Mouse (Mus musculus) cerebellum, adult 11 months (tissue): ENCODE results near the gene Mpp5.

ENCODE experiments used
- DNase-seq: peaks from one replicate; pipeline ENCODE4 v3.0.0; 2022

Mpp5 gene

DNA sequence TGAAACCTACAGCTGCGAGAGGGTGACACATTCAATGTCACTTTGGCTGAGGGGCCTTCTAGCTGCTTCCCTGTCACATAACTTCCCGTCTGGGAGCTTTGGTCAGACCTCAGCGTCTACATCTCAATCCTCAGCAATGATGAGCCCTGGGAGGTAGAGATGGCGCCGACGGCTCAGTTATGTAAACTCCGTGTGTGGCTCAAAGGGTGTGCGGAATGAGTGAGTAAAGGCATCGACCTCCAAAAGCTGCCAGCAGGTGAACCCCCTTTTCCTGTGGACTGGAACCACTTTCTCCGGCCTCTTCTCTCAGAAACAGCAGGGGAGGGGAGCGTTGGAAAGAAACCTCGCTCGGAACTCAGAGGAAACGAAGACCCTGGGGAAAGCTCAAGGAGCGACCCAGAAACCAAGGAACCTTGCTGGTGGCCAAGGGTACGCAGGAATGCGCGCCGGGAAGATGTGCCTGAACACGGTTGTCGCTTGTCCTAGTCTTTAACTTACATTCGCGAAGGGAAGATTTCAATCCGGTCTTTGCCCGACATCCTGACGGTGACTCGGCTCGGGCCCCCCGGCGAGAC lies 112.3 kb downstream of the Mpp5 start:
- DNase-seq: no peak

DNA sequence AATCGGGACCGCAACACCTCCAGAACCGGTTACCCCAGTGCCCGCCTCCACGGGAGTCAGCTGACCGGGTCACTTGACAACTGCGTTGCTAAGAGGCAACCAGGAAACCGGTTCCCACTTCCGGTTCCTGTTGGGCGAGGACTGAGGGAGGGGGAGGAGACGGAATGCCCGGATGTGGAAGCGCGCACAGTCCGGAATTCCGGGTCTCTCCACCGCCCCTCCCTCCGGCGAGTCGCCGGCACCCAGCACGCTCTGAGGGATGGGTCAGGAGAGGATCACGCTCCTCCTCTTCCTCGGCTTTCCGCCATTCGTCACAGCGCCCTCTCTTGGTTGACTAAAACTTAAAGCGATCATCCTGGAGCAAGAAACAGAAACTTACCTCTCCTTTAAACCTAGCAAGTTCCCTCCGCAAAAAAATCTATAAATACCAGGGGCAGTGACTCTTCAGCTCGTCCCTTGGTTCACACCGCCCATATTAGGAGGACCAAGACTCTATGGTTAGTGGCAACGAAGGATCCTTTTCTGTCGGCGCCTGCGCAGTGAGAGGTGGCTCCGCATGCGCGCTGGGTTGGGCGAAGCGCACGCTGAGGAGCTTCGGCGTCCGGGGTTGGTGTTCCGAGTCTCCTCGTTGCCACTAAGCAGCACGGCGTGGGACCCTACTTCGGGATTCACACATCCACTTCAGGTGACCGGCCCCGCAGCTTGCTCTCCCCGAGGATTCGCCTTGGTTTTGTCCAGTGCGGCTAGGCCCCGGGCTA lies 113.0 kb downstream of the Mpp5 start, which contains the start of the genes Atp6v1d and Eif2s1:
Gene Atp6v1d, minus strand, starts transcription at position 143 of the 758 bp plus-strand sequence.
Gene Eif2s1, plus strand, starts transcription at position 324 of the 758 bp plus-strand sequence.
- peak; percentile 99 for DNase-seq

DNA sequence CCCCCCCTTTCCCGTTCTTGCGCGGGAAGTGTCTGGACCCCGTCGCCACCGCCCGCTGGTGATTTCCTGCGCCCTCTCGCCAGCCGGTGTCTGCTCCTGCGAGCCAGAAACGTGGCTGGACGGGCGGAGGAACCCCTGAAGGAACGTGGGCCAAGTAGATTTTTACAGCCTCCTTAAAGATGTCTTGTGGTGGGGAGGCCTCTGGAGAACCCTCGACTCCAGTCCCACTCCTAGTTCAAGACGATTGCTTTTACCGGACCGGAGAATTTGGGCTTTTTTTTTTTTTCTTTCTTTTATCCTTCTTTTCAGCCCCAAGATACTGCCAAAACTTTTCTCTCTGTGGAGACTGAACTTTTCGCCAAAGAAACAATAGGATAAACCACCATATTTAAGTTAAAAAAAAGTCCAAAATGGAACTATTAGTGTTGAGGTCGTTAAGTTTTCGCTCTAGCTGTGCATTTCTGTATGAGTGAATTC lies 113.6 kb downstream of the Mpp5 start:
- DNase-seq: no peak

DNA sequence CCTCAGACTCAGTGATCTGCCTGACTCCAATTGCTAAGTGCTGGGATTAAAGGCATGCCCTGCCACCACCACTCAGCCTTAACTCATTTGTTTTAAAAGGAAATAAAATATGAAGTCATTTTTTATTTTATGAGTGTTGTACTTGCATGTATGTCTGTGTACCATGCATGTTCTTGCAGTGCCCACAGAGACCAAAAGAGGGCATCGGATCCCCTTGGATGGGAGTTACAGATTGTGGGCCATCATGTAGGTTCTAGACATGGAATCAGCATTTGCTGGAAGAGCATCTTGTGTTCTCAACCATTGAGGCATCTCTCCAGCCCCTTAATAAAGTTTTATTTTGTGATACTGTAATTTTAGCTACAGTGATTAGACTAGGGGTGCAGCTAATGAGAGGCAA lies 116.7 kb downstream of the Mpp5 start:
- no peak for DNase-seq

GRCm38 (mm10) chr12:78868115-78868514 lies 119.4 kb downstream of the Mpp5 start:
- DNase-seq: no peak

GRCm38 (mm10) chr12:78874581-78874980 lies 125.9 kb downstream of the Mpp5 start:
- no peak for DNase-seq

DNA sequence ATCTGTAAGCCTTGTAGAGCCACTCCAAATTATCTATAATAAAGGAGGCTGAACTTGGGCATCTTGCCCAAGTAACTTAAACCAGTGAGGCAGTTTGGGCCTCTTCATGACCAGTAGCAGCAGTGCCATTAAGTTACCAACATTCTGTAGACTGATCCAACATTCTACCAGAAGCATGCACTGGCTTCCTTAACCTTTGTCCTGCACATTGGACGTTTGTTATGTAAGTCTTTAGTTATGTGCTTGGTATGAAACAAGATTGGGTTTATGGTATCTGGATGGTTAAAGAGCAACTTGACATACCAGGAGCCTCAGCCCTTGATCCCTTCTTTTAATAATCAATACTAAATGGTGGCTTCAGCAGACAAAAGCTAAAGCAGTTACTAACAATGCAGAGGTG lies 141.4 kb downstream of the Mpp5 start:
- DNase-seq: no peak
